ENCODE assay signal across 8 mouse cellular contexts in genomic region chr15:78712335-78713258, GRCm38 (mm10). TPM values are rescaled to one million over a fixed set of nuclear protein-coding genes. Genes with fewer than 3 reads are reported as not detected.
DNase-seq lines count a peak whose midpoint lies in the region; ATAC-seq lines count a peak whose summit lies in the region.

No protein-coding gene starts in this region.

- H3K27ac ChIP-seq in limb, embryonic 10.5 days: no peak overlapping the region
- no peak overlapping the region for H3K27ac ChIP-seq in neural tube, embryonic 12.5 days

- peak overlapping the region; percentile 42; the same call in 1 of the 2 replicates for H3K9ac ChIP-seq in neural tube, embryonic 12.5 days

- 11% methylated on average over 53 of the region's 53 CpGs for WGBS in limb, embryonic 10.5 days
- WGBS in neural tube, embryonic 12.5 days: 8% methylated on average over 53 of the region's 53 CpGs

- peaks cover 87% of the 10 kb centered on the region for H3K27me3 ChIP-seq in limb, embryonic 10.5 days (ENCODE audit: low read depth, poor library complexity, severe bottlenecking)
- H3K27me3 ChIP-seq in neural tube, embryonic 12.5 days (replicated peaks): peaks cover 76% of the 10 kb centered on the region

- peak; percentile 31; the same call in 1 of the 2 replicates for ATAC-seq in neural tube, embryonic 12.5 days (ENCODE audit: low FRiP score, low read depth)

- no peaks in the 10 kb centered on the region for H3K9me3 ChIP-seq in limb, embryonic 10.5 days (replicated peaks)
- H3K9me3 ChIP-seq in neural tube, embryonic 12.5 days: no peaks in the 10 kb centered on the region

- H3K4me1 ChIP-seq in limb, embryonic 10.5 days: peaks cover 18% of the 10 kb centered on the region
- peaks cover 27% of the 10 kb centered on the region for H3K4me1 ChIP-seq in neural tube, embryonic 12.5 days

- H3K36me3 ChIP-seq in limb, embryonic 10.5 days: no peaks in the 10 kb centered on the region
- no peaks in the 10 kb centered on the region for H3K36me3 ChIP-seq in neural tube, embryonic 12.5 days

- peak overlapping the region; percentile 36 for H3K4me3 ChIP-seq in limb, embryonic 10.5 days
- H3K4me3 ChIP-seq in neural tube, embryonic 12.5 days: peak overlapping the region; percentile 22

- H3K4me2 ChIP-seq in neural tube, embryonic 12.5 days (replicated peaks): peak overlapping the region; percentile 58

- peak; percentile 40 to 69 for DNase-seq in adrenal gland, adult (ENCODE audit: inconsistent age in 2 of 2, low spot score in 1 of 2)
- DNase-seq in adrenal gland, adult 8-10 months: no peak
- peak; percentile 53 to 60 for DNase-seq in B cell, adult 2 months
- DNase-seq in embryo, embryonic 10.5 days (ENCODE audit: low spot score): peak; percentile 56
- peak; percentile 47 for DNase-seq in heart, postnatal 4 days
- peak; percentile 45 for DNase-seq in limb, embryonic 10.5 days (ENCODE audit: low spot score)
- DNase-seq in testis, postnatal 10 days (ENCODE audit: low spot score): no peak

RNA-seq across cellular contexts. Expression of gene Elfn2, which starts 6.0 kb away (rescaled TPM):
- 1 to 10 TPM; 4.1 to 7.4 (median 5.5) TPM for total RNA-seq in adrenal gland, adult 8-10 months (2022)
- 1 to 10 TPM in 1 of 2 experiments, under 1 TPM in 1; 0.95 to 1.3 TPM for total RNA-seq in heart, postnatal 4 days (2021)
- polyA plus RNA-seq in limb, embryonic 10.5 days (2016; fragmentation: Nextera tagmentation; extraction: Ambion mirVana): not detected in 2 replicates
- 1.9 and 2.0 TPM in 2 replicates for polyA plus RNA-seq in neural tube, embryonic 12.5 days (2016; fragmentation: Nextera tagmentation; extraction: Ambion mirVana)

Comparison
In these comparisons a context has a peak if more than half of its experiments do, and no peak if none do; other contexts are left out.
1. DNase-seq: peak in adrenal gland, adult (2 of 2), B cell, adult 2 months (2 of 2), embryo, embryonic 10.5 days (single experiment), heart, postnatal 4 days (single experiment) and limb, embryonic 10.5 days (single experiment); none in adrenal gland, adult 8-10 months (single experiment) and testis, postnatal 10 days (single experiment).